Mouse (Mus musculus) frontal cortex, adult 2 months (tissue): ENCODE results near the gene Colgalt1. TPM values are rescaled to one million over a fixed set of nuclear protein-coding genes. Genes with fewer than 3 reads are reported as not detected.

ENCODE experiments used
- DNase-seq, 2 experiments: peaks; one replicate each; pipeline ENCODE4 v3.0.0; 2022; ENCODE audit warnings: low spot score in 1 of 2; ENCODE audit errors: extremely low spot score in 1 of 2
- polyA plus RNA-seq: library from polyadenylated mRNA; depleted of rRNA; stranded (reverse); fragments of >200 nt; gene quantifications from 2 replicates; pipeline ENCODE4 v1.2.3, GENCODE M21; 2012; rRNA removed

Gene Colgalt1
- polyA plus RNA-seq = 99.4 and 104 TPM in 2 replicates

DNA sequence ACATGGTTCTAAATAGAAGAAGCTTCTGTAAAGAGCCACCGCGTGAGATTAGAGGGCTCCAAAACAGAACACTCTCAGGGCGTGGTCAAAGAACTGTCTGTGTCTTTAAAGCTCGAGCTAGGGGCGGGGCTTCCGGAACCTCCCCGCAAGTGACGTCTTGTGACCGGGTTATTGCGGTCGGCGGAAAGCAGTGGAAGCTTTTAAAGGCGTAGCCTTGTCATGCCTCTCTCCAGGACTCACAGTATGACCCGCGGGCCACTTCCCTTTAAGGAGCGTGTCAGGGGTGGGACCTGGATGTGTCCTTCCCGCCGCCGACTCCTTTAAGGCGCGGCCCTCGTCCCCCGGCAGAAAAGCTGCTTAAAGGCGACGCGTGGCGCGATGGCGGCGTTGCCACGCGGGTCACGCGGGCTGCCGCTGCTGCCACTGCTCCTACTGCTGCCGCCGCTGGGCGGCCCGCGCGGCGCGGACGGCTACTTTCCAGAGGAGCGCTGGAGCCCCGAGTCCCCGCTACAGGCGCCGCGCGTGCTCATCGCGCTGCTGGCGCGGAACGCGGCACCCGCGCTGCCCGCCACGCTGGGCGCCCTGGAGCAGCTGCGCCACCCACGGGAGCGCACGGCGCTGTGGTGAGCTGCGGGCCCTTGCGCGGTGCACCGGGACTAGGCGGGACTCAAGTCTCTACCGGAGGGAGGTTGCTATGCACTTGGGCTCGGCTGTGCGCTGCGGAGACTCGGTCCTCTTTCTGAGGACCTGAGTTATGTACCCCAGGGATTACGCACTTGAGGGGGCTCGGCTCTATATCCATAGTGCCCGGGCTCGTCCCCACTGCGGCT lies at the start of gene Colgalt1:
Colgalt1 (plus strand) TSS at position 177 of the 830 bp plus-strand sequence.
- peak; percentile 99 for DNase-seq

DNA sequence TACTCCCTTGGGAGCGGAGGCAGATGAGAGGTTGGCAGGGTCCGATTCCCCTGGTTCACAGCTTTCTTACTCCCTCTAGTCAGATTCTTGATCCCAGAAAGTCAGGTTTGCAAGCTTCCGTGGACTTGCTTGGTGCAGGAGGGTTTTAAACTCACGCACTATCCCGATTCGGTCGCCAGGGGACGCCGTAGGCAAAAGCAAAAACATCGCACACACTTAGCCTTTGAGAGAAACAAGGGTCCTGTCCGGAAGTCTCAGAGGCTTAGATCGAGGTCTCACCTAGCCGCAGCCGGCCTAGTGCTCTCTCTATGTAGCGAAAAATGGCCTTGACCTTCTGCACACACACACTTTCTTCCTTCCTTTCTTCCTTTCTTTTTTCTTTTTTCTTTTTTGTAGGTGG lies 49.4 kb upstream of the Colgalt1 start:
- peak in 1 of 2 experiments; percentile 75 for DNase-seq

DNA sequence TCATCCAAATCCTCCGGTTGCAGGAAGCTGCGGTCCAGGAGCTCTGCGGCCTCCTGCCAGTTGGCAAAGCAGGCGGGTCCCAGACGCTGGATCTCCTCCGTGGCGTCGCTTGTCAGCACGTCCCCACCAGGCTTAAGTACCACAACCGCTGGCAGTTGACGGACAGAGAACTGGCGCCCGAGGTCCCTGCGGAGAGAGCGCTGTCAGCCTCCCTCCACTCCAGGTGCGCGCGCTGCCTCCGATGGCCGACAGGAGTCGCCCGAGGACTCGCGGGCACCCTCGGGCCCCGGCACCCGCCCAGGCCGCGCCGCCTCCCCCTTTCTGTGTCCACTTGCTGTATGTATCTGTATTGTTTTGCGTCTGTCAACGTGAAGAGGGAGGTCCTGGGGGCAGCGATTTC lies 48.0 kb upstream of the Colgalt1 start:
- DNase-seq = peak in 1 of 2 experiments; percentile 78

- no peak for DNase-seq
Observed at GRCm38 (mm10) chr8:71563992-71564391, 46.8 kb upstream of the Colgalt1 start.

GRCm38 (mm10) chr8:71566501-71566900 lies 44.3 kb upstream of the Colgalt1 start, which contains the start of gene Nxnl1:
Nxnl1 (minus strand) TSS chr8:71566601.
- DNase-seq = no peak

DNA sequence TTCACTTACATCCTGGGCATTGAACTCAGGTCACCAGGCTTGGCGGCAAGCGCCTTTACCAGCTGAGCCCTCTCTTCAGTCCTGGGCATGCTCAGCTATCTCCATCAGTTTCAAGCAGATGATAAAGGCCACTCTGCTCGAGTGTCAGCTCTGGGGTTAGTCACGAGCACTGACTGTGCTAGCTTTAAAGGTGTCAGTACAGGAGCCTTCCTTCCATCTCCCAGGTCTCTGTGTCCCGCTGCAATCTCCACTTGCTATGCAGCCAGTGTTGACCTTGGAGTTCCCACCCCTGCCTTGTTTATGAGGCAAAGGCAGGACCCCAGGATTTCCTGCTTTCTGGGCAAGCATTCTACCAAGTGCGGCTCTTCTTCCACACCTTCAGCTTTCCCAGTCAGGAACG lies 43.2 kb upstream of the Colgalt1 start:
- no peak for DNase-seq

DNA sequence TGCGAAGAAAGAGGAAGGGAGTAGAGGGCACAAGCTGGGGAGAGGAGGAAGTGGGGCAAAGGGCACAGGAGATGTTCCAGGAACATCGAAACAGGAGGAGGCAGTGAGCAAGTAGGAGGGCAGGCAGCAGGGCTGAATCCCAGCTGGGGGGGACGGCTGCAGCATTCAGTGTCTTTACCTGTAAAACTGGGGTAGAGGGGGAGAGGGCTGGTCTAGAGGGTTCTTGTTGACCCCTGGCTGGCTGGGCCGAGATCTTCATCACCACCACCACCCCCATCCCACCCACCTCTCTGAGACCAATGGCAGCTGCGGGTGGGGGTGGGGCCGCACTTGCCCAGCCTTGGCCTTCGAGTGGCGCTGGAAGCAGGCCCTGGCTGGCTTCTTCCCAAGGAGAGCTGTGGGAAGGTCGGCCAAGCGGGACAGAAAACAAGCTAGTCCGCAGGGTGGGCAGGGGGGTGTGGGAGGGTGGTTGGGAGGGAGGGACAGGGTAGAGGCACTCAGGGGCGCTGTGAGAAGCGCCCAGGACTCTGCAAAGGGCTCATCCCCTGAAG lies 42.3 kb upstream of the Colgalt1 start, which contains the start of gene Slc27a1:
Slc27a1 (plus strand) TSS at position 496 of the 551 bp plus-strand sequence.
- DNase-seq = peak in 1 of 2 experiments; percentile 77

- no peak for DNase-seq
Observed at GRCm38 (mm10) chr8:71568941-71569340, 41.9 kb upstream of the Colgalt1 start.

DNA sequence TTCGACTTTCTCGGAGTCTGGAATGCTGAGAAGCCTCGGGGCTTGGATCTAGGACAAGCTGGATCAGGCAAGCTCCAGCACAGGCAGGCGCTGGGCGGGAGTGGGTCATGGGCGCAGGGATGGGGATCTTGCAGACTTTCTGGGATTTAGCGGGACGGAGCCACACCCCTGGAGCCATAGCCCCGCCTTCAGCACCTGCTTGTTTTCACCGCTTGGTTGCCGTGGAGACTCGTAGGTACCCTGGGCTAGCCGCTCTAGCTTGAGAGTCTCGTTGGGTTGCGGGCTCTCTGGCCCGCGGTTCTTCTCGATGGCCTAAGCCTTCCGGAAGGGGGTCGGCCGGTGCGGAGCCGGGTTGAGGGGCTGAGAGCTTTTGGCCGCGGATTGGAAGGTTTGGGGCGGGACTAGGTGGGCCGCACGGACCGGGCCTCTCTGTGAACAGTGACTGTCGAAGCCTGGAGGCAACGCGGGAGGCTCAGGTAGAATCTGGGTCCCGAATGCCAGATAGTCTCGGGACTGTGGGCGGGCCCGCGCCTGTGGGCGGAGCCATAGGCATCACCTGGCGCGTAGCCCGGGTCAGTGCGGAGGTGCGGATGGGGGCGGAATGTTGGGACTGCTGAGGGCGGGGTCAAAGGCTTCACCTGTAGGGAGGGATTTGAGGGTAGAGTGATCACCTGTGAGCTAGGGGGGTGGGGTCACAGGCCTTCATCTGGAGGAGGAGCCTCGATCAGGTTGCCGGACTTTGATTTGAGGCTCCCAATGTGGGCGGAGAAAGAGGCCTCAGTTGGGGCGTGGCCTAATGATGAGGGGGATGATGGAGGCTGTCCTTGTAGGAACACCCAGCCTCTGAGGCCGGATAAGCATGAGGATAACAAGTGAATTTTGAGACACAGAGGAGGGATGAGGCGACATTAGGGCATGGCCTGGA lies 41.2 kb upstream of the Colgalt1 start:
- peak; percentile 89 to 93 for DNase-seq

DNA sequence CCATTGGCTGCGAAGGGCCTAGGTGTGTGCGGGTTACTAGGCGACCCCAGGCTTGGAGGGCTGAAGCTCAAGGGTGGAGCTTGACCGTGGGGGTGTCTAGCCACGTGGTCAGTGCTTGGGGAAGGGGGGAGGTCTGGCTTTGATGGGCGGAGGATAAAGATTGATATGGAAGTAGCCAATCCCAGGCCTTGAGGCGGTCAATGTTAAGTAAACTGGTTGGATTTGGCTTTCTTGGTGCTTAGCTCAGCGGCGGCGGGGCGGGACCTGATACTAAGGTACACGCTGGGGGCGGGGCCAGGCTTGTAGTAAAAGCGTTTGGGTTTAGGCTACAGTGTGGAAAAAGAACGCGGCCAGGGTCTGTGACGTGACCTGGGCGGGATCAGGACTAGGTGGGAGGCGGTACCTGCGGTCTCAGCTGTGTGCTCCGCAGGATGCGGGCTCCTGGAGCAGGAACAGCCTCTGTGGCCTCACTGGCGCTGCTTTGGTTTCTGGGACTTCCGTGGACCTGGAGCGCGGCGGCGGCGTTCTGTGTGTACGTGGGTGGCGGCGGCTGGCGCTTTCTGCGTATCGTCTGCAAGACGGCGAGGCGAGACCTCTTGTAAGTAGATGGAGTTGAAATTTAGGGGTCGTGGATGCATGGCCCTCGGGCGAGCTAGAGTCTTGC lies 40.4 kb upstream of the Colgalt1 start:
- DNase-seq = peak; percentile 97 to 98

DNA sequence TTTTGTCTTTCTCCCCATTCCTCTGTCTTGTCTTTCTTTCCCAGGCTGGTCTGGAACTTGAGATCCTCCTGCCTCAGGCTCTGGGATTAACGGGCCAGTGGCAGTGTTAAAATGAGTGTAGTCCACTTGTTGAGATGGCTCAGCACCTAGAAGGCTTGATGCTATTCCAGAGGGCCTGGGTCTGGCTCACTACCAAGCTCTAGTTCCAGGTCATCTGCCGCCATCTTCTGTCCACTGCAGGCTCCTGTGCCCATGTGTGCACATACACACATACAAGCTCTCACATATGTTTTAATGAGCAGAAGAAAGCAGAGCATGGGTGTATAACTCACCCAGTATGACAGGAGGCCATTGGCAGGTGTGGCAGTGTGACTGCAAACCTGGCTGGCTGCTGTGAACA lies 38.7 kb upstream of the Colgalt1 start:
- DNase-seq = no peak

GRCm38 (mm10) chr8:71572847-71573633 lies 37.8 kb upstream of the Colgalt1 start:
- peak; percentile 74 to 85 for DNase-seq

GRCm38 (mm10) chr8:71574426-71574825 lies 36.4 kb upstream of the Colgalt1 start:
- DNase-seq = no peak

DNA sequence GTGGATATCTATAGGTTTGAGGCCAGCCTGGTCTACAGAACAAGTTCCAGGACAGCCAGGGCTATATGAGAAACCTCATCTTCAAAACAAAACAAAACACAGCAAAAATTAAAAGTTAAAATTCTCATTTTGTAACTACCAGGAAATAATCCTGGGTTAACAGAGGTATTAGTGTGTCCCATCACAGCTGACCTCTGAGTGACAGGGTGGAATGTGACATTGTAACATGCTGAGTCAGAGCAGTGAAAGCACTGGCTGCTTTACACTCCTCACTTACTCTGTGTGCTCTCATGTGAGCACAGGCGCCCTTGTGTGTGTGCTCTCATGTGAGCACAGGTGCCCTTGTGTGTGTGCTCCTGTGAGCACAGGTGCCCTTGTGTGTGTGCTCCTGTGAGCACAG lies 35.8 kb upstream of the Colgalt1 start:
- no peak for DNase-seq

GRCm38 (mm10) chr8:71577856-71578387 lies 32.9 kb upstream of the Colgalt1 start:
- DNase-seq = no peak

DNA sequence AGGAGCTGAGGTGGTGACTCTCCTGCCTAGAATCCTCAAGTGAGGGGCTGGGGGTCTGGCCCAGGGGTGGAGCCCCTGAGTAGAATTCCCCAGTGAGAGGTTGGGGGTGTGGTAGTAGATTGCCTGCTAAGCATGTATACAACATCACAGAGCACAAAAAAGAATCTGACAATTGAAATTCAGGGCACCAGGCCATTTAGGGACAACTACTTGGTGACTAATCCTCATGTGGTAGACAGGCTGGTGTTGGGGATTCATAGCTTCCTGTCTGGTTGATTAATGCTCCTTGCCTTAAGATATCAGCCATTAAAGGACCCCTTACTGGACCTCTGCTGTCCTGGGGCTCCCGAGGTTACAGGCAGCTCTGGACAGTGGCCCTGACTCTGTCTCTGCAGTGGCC lies 31.8 kb upstream of the Colgalt1 start:
- DNase-seq = no peak

GRCm38 (mm10) chr8:71579476-71579875 lies 31.3 kb upstream of the Colgalt1 start:
- DNase-seq = no peak

GRCm38 (mm10) chr8:71580201-71580600 lies 30.6 kb upstream of the Colgalt1 start:
- DNase-seq = no peak

DNA sequence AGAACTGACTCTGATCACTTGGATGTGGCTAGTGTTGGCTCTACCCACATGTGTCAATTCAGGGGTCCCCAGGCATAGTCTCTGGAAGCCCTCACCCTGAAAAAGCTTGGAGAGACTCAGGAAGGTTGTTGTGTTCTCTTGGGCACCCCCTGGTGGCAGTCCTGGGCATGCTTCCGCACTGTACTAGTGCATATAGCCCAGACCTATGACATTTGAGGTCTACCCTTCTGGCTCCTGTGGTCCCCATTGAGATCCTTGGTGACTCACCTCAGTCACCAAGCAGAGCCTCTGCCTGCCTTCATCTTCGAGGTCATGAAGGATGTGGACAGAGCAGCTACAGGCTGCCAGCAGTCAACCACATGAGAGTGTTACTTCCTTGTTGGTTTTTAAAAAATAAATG lies 23.9 kb upstream of the Colgalt1 start:
- peak in 1 of 2 experiments; percentile 53 for DNase-seq
